Mouse (Mus musculus): ENCODE measurements around the gene Stab2.

GRCm38 (mm10) chr10:86940591-86940990, 67.2 kb downstream of the Stab2 start:
- TF ChIP-seq CTCF (IDR thresholded peaks at IDR 0.05; ENCODE audit: control insufficient read depth, insufficient read depth, low read length) (no peak), POLR2A (IDR thresholded peaks at IDR 0.05; ENCODE audit: borderline replicate concordance, control insufficient read depth, low read depth, low read length) (no peak)

All from bone marrow, adult 2 months (tissue).